Mouse (Mus musculus): ENCODE results near the gene Pop7.

Pop7 gene

DNA sequence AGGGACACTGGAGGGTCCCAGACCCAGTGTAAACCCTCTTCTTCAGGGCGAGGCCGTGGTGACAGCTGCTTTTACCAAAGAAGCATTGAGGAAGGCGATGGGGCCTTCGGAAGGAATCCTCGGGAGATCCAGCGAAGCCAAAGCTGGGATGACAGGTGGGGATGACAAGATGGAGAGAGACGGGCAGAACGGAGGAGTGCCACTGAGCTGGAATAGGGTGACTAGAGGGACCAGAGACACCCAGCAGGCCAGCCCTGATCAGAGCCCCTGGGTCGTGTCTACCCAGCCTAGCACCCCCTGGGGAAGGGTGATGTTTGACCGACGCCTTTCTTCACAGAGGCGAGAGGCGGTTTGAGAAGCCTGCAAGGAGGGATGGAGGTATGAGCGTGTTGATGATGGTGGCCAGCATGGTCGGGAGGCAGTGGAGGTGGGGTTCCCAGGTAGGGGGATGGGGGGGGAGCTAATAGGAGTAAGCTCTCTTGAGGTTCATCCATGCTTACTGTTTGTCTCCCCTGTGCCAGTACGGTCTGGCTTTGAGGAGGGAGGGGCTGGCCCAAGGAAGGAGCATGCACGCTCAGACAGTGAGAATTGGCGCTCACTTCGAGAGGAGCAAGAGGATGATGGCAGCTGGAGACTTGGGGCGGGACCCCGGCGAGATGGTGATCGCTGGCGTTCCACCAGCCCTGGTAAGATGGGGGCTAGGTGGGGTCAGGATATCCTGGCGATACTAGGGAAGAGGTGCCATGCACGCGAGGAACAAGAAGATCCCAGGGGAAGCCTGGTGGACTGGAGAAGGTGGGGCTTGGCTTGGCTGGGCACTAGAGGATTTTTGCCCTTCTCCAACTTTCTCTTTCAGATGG is 17.6 kb upstream of the Pop7 start:
- ChIA-PET POLR2A (interaction anchor here in 3 of 4 experiments (0.6 to 4.0 kb wide), 14 partner anchors 9 to 259 kb away, joined by 3 to 20 read pairs (median 4); partner anchors contain the start of genes Pop7 (in 3 of the 3) and Pcolce (in 1 of the 3)), CTCF (interaction anchor here in 2 of 4 experiments (0.6 to 3.0 kb wide), 4 partner anchors 9 to 137 kb away, joined by 3 to 25 read pairs (median 4); partner anchors contain the start of gene Pop7 (in 1 of the 2))

DNA sequence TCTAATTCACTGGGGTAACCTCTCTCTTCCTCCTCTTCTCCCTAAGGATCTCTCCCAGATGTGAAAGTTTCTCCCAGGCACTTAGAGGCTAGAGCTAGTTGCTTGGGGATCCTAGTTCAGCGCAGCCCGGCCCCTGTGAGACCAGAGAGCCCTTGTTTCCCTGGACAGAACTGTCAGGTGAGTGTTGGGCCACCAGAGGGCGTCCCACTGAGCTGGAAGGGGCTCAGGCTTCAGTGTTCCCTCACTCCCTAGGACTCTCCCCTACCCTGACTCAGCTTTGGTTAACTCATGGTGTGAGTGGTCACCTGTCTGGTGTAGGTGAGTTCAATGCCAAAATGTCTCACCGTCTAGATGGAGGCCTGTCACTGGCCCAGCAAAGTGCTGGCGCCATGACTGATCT is 16.1 kb upstream of the Pop7 start, which contains the start of gene Gigyf1:
TSS of gene Gigyf1 (plus strand) at position 113 of the 400 bp plus-strand sequence.
- ChIA-PET CTCF (interaction anchor here (0.5 to 3.0 kb wide), 43 partner anchors 8 to 455 kb away, joined by 3 to 25 read pairs (median 4); partner anchors contain the start of genes Pop7 (in 3 of the 4), Epo (in 1 of the 4), Sap25 (in 1 of the 4) and Tfr2 (in 1 of the 4)), POLR2A (interaction anchor here in 3 of 4 experiments (0.6 to 4.0 kb wide), 14 partner anchors 7 to 158 kb away, joined by 3 to 20 read pairs (median 4); partner anchors contain the start of genes Pop7 (in 3 of the 3), Actl6b (in 1 of the 3) and Pcolce (in 1 of the 3))

DNA sequence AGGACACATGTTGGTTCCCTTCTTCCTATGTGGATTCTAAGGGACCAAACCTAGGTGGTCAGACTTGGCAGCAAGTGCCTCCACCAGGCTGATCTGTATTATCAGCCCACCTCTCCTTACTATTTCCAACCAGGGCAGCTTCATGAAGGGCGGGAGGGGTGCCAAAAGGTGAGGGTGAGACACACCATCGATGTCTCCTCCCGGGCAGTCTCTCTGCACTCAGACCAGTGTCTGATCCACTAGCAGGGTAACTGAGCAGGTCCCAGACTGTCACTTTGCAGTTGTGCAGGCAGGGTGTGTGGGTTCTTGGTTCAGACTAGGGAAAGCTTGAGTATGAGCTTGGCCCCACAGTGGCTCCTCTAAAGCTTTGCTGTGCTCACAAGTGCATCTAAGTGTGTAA is 12.5 kb upstream of the Pop7 start:
- POLR2A ChIA-PET, result interaction anchor here in 2 of 4 experiments (0.8 to 7.6 kb wide), 6 partner anchors 9 to 236 kb away, joined by 3 to 75 read pairs (median 4); partner anchors contain the start of gene Pop7 (in 1 of the 2)
- CTCF ChIA-PET, result interaction anchor here in 3 of 4 experiments (0.7 to 4.8 kb wide), 6 partner anchors 9 to 127 kb away, joined by 3 to 45 read pairs (median 16); partner anchors contain the start of gene Pop7 (in 3 of the 3)

DNA sequence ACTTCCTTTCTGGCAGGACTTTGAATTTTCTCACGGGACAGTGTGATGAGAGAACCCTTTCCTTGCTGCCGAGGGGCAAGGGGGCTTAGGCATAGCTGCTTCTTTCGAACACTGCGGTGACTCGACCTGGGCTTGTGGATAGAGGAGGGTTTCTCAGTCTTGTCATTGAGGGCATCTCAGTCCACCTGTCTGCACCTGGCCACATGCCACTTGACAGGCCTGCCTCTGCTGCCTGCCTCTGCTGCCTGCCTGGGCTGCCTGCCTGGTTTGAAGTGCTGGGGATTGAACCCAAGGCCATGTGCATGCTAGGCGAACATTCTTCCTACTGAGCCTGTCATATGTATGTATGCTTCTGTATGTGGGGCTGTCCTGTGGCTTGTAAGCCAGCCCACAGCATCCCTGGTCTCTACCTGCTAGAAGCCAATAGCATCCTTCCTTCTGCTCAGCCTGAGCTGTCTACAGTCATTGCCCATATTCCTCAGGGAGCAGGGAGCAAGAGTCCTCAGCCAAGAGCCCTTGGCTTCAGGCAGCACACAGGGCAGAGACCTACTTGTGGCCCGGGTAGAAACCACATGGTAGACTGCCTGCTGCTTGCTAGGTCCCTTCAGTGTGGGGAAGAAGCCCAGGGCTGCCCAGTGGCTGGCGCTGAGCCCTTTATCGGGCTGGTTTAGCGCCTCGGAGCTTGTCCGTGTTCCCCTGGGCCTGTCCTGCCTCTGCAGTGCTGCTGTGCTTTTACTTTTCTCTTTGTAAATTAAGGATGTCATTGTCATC is 11.8 kb upstream of the Pop7 start:
- POLR2A ChIA-PET, result interaction anchor here (0.6 to 7.6 kb wide), 17 partner anchors 8 to 246 kb away, joined by 3 to 75 read pairs (median 4); partner anchors contain the start of gene Pop7 (in 3 of the 4)

DNA sequence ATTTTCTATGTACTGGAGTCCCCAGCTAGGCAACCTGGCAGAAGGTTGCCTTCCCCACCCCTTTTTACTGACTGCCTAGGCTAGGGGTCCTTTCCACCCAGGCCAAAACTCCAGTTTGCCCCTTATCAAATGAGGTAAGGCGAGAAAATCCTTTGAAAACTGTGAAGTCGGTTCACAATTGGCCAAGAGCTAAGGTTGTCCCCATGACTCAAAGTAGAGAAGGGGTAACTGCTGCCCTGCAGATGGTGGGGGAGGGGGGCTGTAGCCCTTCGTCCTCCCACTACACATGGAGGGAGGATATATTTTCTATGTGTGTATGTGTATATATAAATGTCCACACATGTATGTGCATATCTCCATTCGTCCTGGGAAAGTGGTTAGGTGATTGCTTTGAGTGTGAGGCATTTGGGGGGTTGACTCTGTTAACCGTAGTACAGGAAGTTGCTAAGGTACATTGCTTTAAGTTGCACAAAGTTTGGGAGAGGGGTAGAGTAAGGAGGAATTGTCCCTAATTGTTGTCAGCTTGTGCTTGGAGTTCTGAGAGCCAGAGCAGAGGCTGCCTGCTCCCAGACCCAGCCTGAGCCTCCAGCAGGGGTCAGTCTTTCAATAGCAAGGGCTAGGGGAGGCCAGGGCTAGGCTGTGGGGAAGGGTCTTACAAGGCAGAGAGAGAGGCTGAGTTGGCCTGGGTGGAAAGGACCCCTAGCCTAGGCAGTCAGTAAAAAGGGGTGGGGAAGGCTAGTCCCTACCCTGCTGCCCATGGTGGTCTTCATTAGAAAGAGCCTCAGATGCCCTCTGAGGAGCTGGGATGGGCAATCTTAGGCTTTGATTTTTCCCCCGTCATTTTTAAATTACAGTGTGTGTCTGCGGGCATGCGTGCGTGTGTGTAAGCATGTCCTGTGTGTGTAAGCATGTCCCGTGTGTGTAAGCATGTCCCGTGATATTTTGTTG is 10.8 kb upstream of the Pop7 start:
- CTCF ChIA-PET, result interaction anchor here (0.5 to 4.8 kb wide), 39 partner anchors 9 to 659 kb away, joined by 3 to 45 read pairs (median 4); partner anchors contain the start of genes Pop7 (in 4 of the 4) and Mcm7 (in 1 of the 4)
- POLR2A ChIA-PET, result interaction anchor here in 3 of 4 experiments (0.6 to 7.6 kb wide), 21 partner anchors 9 to 339 kb away, joined by 3 to 75 read pairs (median 3); partner anchors contain the start of gene Pop7 (in 3 of the 3)

More for the DNA sequence above, 11.8 kb upstream of the Pop7 start:
- CTCF ChIA-PET, result interaction anchor here (0.6 to 4.8 kb wide), 18 partner anchors 8 to 374 kb away, joined by 3 to 45 read pairs (median 6); partner anchors contain the start of gene Pop7 (in 4 of the 4)

DNA sequence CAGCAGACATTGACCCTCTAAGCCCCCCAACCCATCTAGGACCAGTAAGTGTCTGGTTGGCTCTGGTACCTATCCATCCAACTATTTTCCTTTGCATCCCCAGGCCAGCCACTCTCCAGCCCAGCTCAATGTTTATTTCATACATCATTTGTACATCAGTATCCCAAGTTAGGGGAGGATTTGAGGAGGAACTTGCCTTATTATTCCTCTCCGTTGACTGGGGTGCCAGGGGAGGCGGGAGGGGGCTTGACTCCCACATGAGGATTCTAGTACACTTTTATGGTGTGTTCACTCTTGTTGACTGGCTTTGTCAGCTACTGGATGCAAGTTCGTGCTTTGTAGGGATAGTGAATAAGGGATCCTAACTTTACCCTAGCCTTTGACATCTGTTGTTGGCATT is 9.4 kb upstream of the Pop7 start:
- ChIA-PET POLR2A (interaction anchor here (0.5 to 7.6 kb wide), 25 partner anchors 8 to 216 kb away, joined by 3 to 75 read pairs (median 5); partner anchors contain the start of genes Pop7 (in 3 of the 4), Gigyf1 (in 1 of the 4) and Tfr2 (in 1 of the 4)), CTCF (interaction anchor here (0.6 to 4.8 kb wide), 10 partner anchors 9 to 248 kb away, joined by 3 to 45 read pairs (median 4); partner anchors contain the start of gene Pop7 (in 4 of the 4))

DNA sequence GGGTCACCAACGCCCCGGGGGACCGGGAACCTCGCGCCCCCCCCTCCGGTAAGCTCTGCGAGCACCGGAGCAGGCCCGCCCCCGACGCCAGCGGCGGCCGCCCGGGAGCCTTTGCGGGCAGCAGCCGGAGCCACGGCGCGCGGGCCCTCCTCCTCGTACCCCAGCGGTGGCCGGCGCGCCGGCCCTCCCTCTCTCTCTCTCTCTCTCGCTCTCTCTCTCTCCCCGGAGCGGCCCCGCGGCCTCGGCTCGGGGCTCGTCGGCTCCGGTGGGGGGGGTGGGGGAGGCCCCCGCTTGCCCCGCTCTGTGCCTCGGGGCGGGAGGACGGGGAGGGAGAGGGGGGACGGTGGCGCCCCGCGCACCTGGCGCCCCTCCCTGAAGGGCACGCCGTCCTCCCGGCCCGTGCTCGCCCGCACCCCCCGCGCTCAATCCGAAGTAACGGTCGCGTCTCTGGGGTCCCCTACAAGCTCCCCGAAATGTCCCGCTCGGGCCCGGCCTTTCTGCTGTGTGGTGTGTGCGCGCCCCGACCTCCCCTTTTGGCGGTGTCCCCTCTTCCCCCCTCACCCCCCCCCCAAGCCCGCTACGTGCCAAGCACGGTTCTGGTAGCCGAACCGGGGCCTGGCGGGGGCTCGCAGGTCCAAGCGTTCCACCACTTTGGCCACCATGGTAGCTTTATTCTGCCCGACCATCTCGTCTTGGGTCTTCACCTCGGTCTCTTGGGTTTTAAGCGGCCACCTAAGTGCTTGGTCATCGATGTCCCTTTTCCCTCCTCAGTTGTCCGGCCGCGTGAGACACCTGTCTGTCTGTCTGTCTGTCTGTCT is 8.5 kb upstream of the Pop7 start:
- ChIA-PET CTCF (interaction anchor here (0.6 to 4.8 kb wide), 9 partner anchors 8 to 364 kb away, joined by 3 to 45 read pairs (median 4); partner anchors contain the start of gene Pop7 (in 4 of the 4)), POLR2A (interaction anchor here (0.7 to 7.6 kb wide), 20 partner anchors 8 to 580 kb away, joined by 3 to 75 read pairs (median 5); partner anchors contain the start of genes Pop7 (in 4 of the 4) and Gigyf1 (in 1 of the 4))

DNA sequence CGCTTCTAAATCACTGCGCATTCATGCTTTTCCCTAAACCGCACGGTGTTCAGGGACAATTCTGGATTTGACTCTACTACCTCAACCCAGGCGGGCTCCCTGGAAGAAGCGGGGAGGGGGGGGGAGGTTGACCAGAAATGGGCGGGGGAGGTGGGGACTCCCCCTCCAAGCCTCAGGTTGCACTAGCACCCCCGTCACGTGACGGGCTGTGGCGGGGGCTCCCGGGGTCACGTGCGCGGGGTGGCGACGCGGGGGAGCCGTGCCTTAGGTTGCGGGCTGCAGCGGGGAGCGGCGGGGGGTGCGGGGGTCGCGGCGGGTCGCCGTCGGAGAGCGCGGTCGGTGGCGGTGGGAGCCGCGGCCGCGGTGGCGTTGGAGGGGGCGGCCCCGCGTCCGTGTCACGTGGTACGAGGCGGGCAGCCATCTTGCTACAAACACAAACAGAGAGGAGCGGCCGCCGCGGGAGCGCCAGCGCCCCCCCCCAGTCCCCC is 7.7 kb upstream of the Pop7 start:
- ChIA-PET CTCF (interaction anchor here in 3 of 4 experiments (0.7 to 4.8 kb wide), 3 partner anchors 9 to 365 kb away, joined by 3 to 45 read pairs (median 6); partner anchors contain the start of gene Pop7 (in 1 of the 3)), POLR2A (interaction anchor here in 3 of 4 experiments (1.1 to 7.6 kb wide), 8 partner anchors 8 to 173 kb away, joined by 3 to 75 read pairs (median 6); partner anchors contain the start of genes Pop7 (in 2 of the 3) and Gigyf1 (in 1 of the 3))

DNA sequence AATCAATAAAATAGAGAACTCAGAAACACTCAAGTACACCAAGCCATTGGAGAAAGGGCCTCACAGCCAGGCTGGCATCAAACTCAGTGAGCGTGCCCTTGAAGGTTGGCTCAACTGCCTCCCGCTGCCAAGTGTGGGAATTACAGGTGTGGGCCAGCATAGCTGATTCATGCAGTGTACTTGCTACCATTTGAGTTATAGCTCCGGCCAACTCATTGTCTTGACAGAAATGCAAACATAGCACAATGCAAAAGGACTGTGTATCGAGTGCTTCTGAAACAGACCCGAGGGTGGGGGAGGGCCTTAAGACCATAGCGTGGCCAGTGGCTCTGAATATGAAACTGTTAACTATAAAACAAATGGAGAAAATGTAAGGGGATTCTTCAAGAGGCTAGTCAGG is 1.7 kb upstream of the Pop7 start:
- POLR2A ChIA-PET, result interaction anchor here in 3 of 4 experiments (0.5 to 6.2 kb wide), 14 partner anchors 10 to 179 kb away, joined by 3 to 75 read pairs (median 12); partner anchors contain the start of genes Gigyf1 (in 2 of the 3), Epo (in 1 of the 3), Fbxo24 (in 1 of the 3) and Gm20605 (in 1 of the 3)

DNA sequence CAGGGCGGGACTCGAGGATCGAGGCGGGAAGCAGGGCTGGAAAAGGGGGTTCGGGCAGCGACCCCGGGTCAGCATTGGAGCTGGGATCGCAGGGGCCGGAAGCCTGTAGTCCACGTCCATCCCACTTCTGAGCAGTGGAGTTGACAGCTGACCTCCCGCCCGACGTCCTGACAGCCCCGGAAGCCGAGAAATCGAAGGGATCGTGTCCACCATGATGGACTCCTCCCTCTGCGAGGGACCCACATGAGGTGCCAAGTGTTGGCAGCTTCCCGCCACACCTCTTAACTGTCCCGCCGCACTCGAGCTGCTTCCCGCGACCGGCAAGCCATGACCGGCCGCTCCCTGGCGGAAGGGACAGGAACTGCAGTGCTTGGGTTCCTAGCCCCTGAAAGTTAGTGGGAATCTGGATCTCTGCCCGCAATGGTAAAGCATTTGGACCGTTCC is 371 bp upstream of the Pop7 start:
- CTCF ChIA-PET, result interaction anchor here (0.5 to 3.9 kb wide), 86 partner anchors 9 to 597 kb away, joined by 3 to 45 read pairs (median 4); partner anchors contain the start of genes Ache (in 3 of the 4), Gigyf1 (in 3 of the 4), Slc12a9 (in 2 of the 4) and Srrt (in 2 of the 4)
- POLR2A ChIA-PET, result interaction anchor here (0.6 to 6.2 kb wide), 126 partner anchors 8 to 1724 kb away, joined by 3 to 75 read pairs (median 4); partner anchors contain the start of genes Epo (in 3 of the 4), Gigyf1 (in 3 of the 4), Fbxo24 (in 2 of the 4) and Gnb2 (in 2 of the 4)

More for the DNA sequence above, 1.7 kb upstream of the Pop7 start:
- CTCF ChIA-PET, result interaction anchor here in 3 of 4 experiments (1.5 to 3.9 kb wide), 4 partner anchors 8 to 15 kb away, joined by 3 to 25 read pairs (median 14); partner anchors contain the start of gene Gigyf1 (in 1 of the 3)

DNA sequence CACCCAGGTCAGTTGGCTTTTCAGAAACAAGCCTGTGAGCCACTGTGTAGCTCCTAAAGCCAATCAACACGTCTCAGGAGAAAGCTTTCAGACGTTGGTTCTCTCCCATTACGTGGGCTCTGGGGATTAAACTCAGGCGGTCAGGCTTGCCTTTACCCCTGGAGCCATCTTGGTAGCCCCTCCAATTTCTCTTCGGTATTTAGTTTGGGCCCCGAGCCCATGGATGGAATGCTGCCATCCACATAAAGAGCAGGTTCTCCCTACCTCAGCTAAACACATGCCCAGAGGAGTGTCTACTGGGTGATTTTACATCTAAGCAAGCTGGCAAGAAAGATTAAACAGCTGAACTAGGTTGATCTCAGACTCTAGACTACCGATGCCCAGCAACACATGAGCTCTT is 2.1 kb downstream of the Pop7 start:
- CTCF ChIA-PET, result interaction anchor here in 2 of 4 experiments (0.7 to 3.6 kb wide), 9 partner anchors 9 to 286 kb away, joined by 3 to 45 read pairs (median 3); partner anchors contain the start of genes Gigyf1 (in 1 of the 2) and Sap25 (in 1 of the 2)
- POLR2A ChIA-PET, result interaction anchor here in 3 of 4 experiments (0.7 to 6.2 kb wide), 15 partner anchors 8 to 548 kb away, joined by 3 to 75 read pairs (median 3); partner anchors contain the start of genes Fis1 (in 1 of the 3), Ppp1r35 (in 1 of the 3) and Slc12a9 (in 1 of the 3)

DNA sequence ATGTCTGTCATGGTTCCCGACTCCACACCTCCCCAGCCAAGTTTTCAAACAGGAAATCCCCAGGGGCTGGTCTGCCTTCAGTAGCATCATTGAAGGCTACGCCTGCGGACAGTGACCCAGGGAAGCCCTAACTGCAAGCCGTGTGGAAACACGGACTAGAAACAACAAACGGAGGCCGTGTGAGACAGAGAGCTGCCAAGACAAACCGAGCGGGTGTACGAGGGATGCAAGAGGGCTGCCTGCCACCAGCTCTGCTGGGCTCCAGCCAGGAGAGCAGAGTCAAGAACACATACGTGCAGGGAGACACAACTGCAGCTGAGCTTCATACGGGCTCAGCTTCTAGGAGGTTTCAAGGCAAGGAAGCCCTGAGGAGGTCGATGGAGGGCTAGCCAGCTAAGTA is 8.5 kb downstream of the Pop7 start:
- ChIA-PET POLR2A (interaction anchor here (0.9 to 5.6 kb wide), 7 partner anchors 8 to 160 kb away, joined by 3 to 51 read pairs (median 4); partner anchors contain the start of genes Pop7 (in 3 of the 4) and Slc12a9 (in 1 of the 4)), CTCF (interaction anchor here in 3 of 4 experiments (0.6 to 3.9 kb wide), 8 partner anchors 8 to 266 kb away, joined by 3 to 13 read pairs (median 4); partner anchors contain the start of genes Pop7 (in 3 of the 3), Ache (in 1 of the 3) and Slc12a9 (in 1 of the 3))

DNA sequence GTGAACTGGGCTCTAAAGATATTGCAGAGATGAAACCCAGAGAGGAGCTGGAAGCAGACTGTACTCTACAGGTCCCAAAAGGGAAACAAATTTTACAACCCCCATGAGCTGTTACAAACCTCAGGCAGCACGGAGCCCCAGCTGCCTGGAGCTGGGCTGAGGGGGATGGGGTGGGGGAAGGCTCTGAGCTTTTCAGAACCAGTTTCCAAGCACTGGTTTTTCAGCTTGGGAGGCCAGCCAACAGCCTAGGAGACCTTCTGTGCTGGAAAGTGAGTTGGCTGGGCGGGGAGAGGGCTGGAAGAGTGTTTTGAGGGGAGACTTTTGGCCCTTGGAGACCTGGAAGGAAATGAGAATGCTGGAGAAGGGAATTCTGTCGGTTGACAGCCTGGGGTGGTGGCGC is 10.8 kb downstream of the Pop7 start:
- ChIA-PET CTCF (interaction anchor here in 3 of 4 experiments (1.1 to 3.9 kb wide), 4 partner anchors 9 to 11 kb away, joined by 3 to 13 read pairs (median 4); partner anchors contain the start of gene Pop7 (in 2 of the 3)), POLR2A (interaction anchor here in 2 of 4 experiments (1.6 to 5.6 kb wide), 2 partner anchors 9 to 10 kb away, joined by 6 to 51 read pairs; partner anchors contain the start of gene Pop7 (in 1 of the 2))

DNA sequence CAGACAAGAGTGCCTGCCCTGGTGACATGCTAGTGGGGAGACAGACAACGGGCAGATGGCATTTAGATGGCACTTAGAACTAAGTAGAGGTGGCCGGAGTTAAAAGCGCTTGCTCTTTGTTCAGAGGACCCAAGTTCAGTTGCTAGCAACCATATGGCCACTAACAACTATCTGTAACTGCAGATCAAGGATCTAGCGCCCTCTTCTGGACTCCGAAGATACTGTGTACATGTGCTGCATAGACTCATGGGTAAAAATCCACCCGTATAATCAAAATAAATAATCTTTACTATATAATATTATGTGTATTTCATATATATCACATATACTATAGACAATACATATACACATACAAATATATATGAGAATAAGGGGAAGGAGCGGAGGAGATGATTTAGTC is 14.7 kb downstream of the Pop7 start:
- ChIA-PET POLR2A (interaction anchor here in 2 of 4 experiments (1.0 to 3.5 kb wide), 2 partner anchors 13 to 15 kb away, joined by 4 to 28 read pairs; partner anchors contain the start of gene Pop7 (in 2 of the 2)), CTCF (interaction anchor here in 1 of 4 experiments (0.6 to 2.6 kb wide), 3 partner anchors 14 to 169 kb away, joined by 3 to 24 read pairs (median 4); partner anchors contain the start of gene Pop7)

Measured in embryonic stem cell, embryonic (primary cell).